Mouse (Mus musculus): ENCODE measurements at regions not wholly inside any gene's neighbourhood (a gene's known extent, or its start where the extent isn't known, plus 50 kb on each side); places are given as distances from the start of the nearest gene placed in this dataset.

DNA sequence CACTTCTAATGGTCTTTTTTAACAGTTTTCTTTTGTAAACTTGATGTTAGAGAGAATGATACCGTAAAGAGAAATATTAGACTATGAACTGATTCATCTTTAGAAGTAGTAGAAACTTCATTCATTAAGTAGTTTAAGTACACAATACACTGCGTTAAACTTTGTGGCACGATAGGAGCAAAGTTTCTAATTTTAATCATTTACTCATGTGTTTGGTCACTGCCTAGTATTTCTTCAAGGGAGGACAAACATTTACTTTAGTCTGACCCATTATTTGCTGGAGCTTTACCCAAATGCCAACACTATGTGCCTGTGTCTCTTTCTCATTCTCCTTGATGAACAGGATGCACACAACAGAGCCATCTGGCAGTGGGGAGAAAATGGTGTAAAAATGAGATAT is 200.6 kb downstream of the Chm start:
- DNase-seq (ENCODE audit: low spot score in 2 of 2), result no peak

DNA sequence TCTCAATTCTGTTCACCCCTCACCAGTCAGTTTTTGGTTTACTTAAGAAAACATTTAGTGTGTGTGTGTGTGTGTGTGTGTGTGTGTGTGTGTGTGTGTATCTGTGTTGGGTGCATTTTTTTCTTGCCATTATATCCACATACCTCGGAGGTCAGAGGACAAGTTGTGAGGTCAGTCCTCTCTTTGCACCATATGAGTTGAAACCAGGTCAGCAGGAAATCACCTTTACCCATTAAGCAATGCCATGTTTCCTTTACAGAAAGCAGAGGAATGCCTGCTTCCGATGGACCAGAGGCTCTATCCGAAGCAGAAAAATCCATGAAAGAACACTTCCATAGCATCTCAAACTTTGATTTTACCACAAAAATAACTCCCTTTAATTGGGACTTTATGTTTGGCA is 201.2 kb downstream of the Chm start:
- no peak for DNase-seq (ENCODE audit: low spot score in 2 of 2)

DNA sequence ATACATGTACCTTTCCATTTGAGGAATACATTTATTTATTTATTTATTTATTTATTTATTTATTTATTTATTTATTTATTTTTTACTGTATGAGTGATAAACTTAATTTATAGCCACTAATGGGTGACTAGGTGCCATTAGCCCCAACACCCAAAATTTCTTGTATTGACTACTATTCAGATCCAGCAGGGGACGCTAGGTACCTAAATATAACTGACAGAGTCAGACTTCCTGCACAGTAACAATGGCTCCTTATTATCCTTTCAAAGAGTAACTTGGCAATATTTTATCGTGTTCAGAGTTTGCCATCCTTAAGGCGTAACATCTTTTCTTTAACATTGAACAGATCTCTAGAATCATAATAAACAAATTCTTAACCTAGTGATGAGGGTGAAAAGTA is 206.7 kb downstream of the Chm start:
- DNase-seq (ENCODE audit: low spot score in 2 of 2), result peak in 1 of 2 experiments; percentile 9

DNA sequence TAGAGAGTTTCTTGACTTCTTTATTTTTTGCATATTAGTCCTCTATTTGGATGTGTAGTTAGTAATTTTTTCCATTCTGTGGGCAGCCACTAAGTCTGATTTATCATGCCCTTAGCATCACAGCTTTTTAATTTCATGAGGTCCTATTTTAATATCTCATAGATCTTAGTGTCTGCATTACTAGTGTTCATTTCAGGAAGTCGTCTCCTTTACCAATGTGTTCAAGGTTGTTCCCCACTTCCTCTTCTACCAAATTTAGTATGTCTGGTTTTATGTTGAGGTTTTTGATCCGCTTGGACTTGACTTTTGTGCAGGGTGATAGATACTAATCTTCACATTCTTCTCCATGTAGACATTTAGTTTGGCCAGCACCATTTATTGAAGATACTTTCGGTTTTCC is 221.2 kb downstream of the Chm start:
- no peak for DNase-seq (ENCODE audit: low spot score in 2 of 2)

DNA sequence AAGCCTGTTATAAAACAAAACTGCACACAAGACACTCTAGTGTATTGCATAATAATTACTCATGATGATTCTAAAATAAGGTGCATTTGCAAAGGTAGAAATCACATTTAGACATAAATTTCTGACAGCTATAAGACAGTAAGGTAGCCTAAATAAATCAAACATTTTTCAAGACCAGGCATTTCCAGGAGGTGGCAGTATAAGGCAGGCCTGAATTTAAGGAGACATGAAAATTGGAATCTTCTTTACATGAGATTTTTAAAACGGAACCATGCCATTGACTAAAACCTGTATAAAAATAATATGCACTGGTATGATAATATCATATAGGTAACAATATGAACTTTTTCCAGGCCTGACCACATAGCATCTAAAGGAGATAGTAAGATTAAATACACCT is 235.5 kb downstream of the Chm start:
- DNase-seq (ENCODE audit: low spot score in 2 of 2), result no peak

DNA sequence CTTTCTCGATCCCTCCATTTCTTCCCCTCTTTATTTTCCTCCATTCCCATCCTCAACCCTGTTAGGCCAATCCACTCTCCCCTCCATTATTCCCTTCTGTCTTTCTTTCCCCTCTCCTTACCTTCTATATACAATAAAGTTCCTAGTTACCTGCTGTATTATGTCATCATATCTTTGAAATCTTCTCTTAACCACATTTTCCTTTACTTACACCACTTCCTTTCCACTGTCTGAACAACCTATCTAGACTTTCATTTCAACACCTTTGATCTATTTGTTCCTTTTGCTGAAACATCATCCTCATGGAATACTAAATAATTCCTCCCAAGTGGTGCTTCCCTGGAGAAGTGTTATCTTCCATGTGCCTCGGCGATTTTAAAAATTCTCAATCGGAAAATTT is 237.8 kb downstream of the Chm start:
- no peak for DNase-seq (ENCODE audit: low spot score in 2 of 2)

DNA sequence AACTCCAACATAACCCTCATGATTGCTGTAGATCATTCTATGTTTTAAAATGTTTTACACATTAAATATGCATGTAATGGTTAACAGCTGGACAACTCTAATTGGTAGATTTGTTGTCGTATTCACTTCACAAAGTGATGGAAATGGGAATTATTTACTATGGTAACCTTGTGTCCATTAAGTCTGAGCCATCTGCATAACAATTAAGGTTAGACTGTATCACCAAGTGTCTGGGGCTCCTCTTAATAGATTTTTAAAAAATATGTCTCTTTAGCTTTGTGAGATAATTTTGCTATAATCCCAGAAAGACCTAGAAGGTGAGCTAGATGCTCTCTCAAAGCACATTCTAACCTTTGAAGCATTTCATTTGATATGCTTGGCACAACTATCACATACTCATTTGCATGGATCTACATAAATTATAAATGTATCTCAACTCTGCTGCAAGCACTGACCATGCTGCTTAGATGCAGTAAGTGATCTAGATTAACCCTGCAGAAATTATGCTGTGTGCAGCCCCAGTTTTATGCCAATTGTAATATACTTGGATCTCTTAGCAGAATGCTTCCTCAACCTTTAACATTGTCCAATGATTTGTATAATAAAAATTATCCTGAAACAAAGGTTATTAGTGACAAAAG is 227.2 kb upstream of the Pof1b start:
- DNase-seq (ENCODE audit: low spot score in 2 of 2), result no peak

DNA sequence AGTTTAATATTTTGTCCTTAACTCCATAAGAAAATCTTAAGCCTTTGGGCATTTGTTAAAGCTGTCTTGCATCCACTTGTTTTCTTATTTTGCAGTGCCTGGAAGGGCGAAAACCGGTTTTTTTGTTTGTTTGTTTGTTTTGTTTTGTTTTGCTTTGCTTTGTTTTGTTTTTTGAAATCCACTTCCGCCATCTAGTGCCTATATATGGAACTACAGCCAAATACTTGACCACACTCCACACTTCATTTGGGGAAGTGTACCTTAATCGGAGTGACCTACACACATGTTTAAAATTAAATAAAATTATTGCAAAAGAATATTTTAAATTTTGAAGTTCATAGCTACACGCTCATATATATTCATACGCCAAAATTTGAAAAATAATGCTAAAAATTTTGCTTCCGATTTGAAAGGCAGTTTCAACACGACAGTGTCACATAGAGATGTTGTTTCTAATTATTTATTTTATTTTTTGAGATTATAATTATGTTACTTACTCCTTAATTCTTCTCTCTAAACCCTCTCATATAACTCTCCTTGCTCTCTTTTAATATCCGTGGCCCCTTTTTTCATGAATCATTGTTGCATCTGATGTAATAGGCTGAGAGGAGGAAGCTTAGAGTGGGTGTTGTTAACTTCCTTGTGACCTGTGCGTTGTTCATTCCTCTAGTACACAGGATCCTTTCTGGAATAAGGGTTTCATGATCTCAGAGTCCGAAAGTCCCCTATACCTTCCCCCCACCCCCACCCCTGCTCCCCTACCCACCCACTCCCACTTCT is 205.4 kb upstream of the Pof1b start:
- no peak for DNase-seq (ENCODE audit: low spot score in 2 of 2)

DNA sequence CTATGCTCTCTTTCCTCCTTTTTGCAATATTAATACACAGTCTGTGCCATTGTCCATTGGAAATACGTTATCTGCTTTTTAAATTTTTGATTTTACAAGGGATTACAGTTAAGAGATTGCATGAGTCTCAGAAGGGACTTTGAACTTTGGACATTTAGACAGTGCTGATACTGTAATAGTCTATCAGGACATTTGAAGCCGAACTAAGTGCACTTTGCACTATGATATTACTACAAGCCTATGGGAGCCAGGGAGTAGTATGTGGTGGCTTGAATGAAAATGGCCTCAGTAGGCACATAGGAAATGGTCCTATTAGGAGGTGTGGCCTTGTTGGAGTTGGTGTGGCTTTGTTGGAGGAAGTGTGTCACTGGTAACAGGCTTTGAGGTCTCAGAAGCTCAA is 188.1 kb upstream of the Pof1b start:
- no peak for DNase-seq (ENCODE audit: low spot score in 2 of 2)

All from spleen, postnatal 10 days (tissue).